Mouse (Mus musculus) midbrain, embryonic 15.5 days (tissue): ENCODE measurements around the gene Pex5l. TPM values are rescaled to one million over a fixed set of nuclear protein-coding genes. Genes with fewer than 3 reads are reported as not detected.

Source experiments
- ATAC-seq: fragments of 200-750 bp; cut with Nextera tagmentation; replicated peaks from 2 replicates; pipeline ENCODE4 v1.8.0; 2017; ENCODE audit warnings: moderate TSS enrichment
- H3K27ac ChIP-seq: fragments of 300-500 bp; sonication (generic); 2 replicates; pipeline ENCODE4 v1.5.1; 2015; ENCODE audit warnings: mild to moderate bottlenecking, inconsistent platforms
- H3K27me3 ChIP-seq: fragments of 300-500 bp; sonication (generic); replicated peaks from 2 replicates; pipeline ENCODE4 v1.6.1; 2015; ENCODE audit warnings: inconsistent platforms
- H3K36me3 ChIP-seq: fragments of 300-500 bp; sonication (generic); replicated peaks from 2 replicates; pipeline ENCODE4 v1.6.1; 2015; ENCODE audit warnings: inconsistent platforms
- H3K4me1 ChIP-seq: fragments of 300-500 bp; sonication (generic); 2 replicates; pipeline ENCODE4 v1.6.1; 2015; ENCODE audit warnings: inconsistent platforms
- H3K4me2 ChIP-seq: fragments of 300-500 bp; sonication (generic); 2 replicates; pipeline ENCODE4 v1.6.1; 2015; ENCODE audit warnings: inconsistent platforms, mild to moderate bottlenecking, moderate library complexity
- H3K4me3 ChIP-seq: fragments of 300-500 bp; sonication (generic); 2 replicates; pipeline ENCODE4 v1.5.1; 2015; ENCODE audit warnings: mild to moderate bottlenecking, inconsistent platforms
- H3K9ac ChIP-seq: fragments of 300-500 bp; sonication (generic); 2 replicates; pipeline ENCODE4 v1.6.1; 2015; ENCODE audit warnings: mild to moderate bottlenecking, inconsistent platforms
- H3K9me3 ChIP-seq: fragments of 300-500 bp; sonication (generic); 2 replicates; pipeline ENCODE4 v1.6.1; 2016; ENCODE audit warnings: inconsistent platforms
- WGBS: fragments of 180-500 bp; shearing (Covaris S2); methylation state at CpG from one replicate; pipeline ENCODE4 v1.1.7; 2015; ENCODE audit warnings: mixed read lengths; 5-methylcytosine and 5-hydroxymethylcytosine counted together
- polyA plus RNA-seq: library from polyadenylated mRNA; unstranded; fragments of >200 nt; fragmentation: Nextera tagmentation; extraction: Ambion mirVana; gene quantifications from 2 replicates; pipeline ENCODE4 v1.2.1, GENCODE M21; 2015

The Pex5l gene
- polyA plus RNA-seq, 1 experiment from 2014 or later = 1.8 TPM

- H3K4me3 ChIP-seq = no peak overlapping the region
- peaks cover 18% of the 10 kb centered on the region for H3K4me1 ChIP-seq
- no peaks in the 10 kb centered on the region for H3K9me3 ChIP-seq
- H3K4me2 ChIP-seq = no peak overlapping the region; the same call in 1 of the 2 replicates
- H3K36me3 ChIP-seq = no peaks in the 10 kb centered on the region
- 46% methylated on average over 7 of the region's 7 CpGs for WGBS
- no peak overlapping the region for H3K27ac ChIP-seq
- no peak overlapping the region for H3K9ac ChIP-seq
- no peak for ATAC-seq
- H3K27me3 ChIP-seq = no peaks in the 10 kb centered on the region
These were observed 82.6 kb downstream of the Pex5l start for GRCm38 (mm10) chr3:33060343-33060937.

DNA sequence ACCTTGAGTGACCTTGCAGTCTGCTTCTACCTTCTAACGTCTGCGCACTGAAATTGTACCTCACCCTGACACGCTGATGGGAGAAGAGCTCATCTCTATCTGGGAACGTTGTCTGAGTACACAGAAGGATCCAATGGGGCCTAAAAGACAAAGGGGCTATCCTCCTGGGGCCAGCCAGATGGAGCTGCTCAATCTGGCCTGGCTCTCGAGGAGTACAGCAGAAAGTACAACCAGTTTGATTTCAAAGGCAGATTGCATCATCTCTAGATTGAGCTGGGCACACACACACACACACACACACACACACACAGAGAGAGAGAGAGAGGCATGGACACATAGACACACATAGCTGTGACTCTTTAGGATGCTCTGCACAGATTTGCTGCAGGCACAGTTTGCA lies 94.7 kb downstream of the Pex5l start:
- Histone ChIP-seq H3K36me3 (no peaks in the 10 kb centered on the region), H3K4me3 (no peak overlapping the region), H3K4me1 (no peaks in the 10 kb centered on the region), H3K27me3 (no peaks in the 10 kb centered on the region), H3K9me3 (no peaks in the 10 kb centered on the region), H3K4me2 (no peak overlapping the region), H3K27ac (no peak overlapping the region), H3K9ac (no peak overlapping the region)
- ATAC-seq = 0 out of 2 replicates have a peak, but pooled peaks have one; percentile 29
- WGBS = 49% methylated on average over 5 of the region's 5 CpGs

GRCm38 (mm10) chr3:33044799-33045106 lies 98.3 kb downstream of the Pex5l start:
- no peak for ATAC-seq
- no peaks in the 10 kb centered on the region for H3K9me3 ChIP-seq
- H3K27me3 ChIP-seq = no peaks in the 10 kb centered on the region
- H3K36me3 ChIP-seq = no peaks in the 10 kb centered on the region
- H3K4me1 ChIP-seq = no peaks in the 10 kb centered on the region
- no peak overlapping the region for H3K4me3 ChIP-seq
- H3K4me2 ChIP-seq = no peak overlapping the region
- whole genome bisulfite sequencing = 73% methylated on average over 6 of the region's 6 CpGs
- no peak overlapping the region for H3K9ac ChIP-seq
- H3K27ac ChIP-seq = no peak overlapping the region

- Histone ChIP-seq H3K9me3 (no peaks in the 10 kb centered on the region), H3K4me2 (no peak overlapping the region), H3K4me1 (no peaks in the 10 kb centered on the region), H3K27me3 (no peaks in the 10 kb centered on the region), H3K36me3 (no peaks in the 10 kb centered on the region), H3K4me3 (no peak overlapping the region), H3K27ac (no peak overlapping the region), H3K9ac (no peak overlapping the region)
- ATAC-seq = peak; percentile 51
- 66% methylated on average over 10 of the region's 10 CpGs for WGBS
These were observed 98.9 kb downstream of the Pex5l start for GRCm38 (mm10) chr3:33043896-33044798.

DNA sequence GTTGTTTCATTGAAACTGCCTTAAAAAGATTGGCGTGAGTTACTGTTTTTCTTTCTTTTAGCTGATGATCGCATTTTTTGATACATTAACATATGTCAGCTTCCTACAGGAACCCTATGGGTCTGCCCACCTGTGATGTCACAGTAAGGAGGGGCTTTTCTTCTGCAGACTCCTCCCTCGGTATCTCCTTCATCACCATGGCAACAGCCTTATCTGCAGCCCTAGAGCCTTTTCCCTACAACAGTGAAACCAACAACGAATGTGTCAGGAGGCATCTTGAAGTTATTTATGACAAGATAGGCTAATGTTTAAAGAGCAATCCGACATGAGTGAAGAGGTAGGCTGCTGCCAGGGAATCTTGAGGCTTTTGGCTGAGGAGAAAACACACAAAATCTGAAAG lies 118.5 kb downstream of the Pex5l start:
- H3K27ac ChIP-seq = no peak overlapping the region

DNA sequence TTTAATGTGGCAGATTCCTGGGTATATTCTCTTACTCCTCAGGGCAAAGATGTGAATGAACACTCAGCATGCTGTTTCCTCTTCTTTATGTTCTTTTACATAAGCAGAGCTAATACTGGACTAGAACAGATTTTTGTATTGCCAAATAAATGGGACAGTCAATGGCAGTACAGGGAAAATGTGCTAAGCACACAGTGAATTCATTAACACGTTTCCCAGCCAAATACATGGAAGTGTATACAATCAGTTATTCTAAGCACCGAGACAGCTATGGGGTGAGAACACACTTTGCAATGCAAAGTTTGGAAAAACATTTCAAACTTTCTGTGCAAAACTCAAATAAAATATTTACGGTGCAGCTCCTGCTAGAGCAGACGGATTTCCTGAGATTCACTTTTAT lies 139.1 kb downstream of the Pex5l start:
- Histone ChIP-seq H3K36me3 (no peaks in the 10 kb centered on the region), H3K4me2 (no peak overlapping the region), H3K4me1 (no peaks in the 10 kb centered on the region), H3K4me3 (no peak overlapping the region), H3K9me3 (no peaks in the 10 kb centered on the region), H3K27ac (no peak overlapping the region), H3K9ac (no peak overlapping the region), H3K27me3 (no peaks in the 10 kb centered on the region)
- whole genome bisulfite sequencing = 89% methylated on average over 4 of the region's 4 CpGs
- no peak for ATAC-seq

More for the DNA sequence above, 118.5 kb downstream of the Pex5l start:
- Histone ChIP-seq H3K4me3 (no peak overlapping the region), H3K4me1 (no peaks in the 10 kb centered on the region; the same call in 1 of the 2 replicates), H3K9me3 (no peaks in the 10 kb centered on the region), H3K36me3 (no peaks in the 10 kb centered on the region), H3K27me3 (no peaks in the 10 kb centered on the region), H3K4me2 (no peak overlapping the region), H3K9ac (no peak overlapping the region)
- peak; percentile 95 for ATAC-seq
- 62% methylated on average over 5 of the region's 5 CpGs for WGBS

GRCm38 (mm10) chr3:33001769-33002168 lies 141.3 kb downstream of the Pex5l start:
- H3K9me3 ChIP-seq = no peaks in the 10 kb centered on the region
- H3K27ac ChIP-seq = no peak overlapping the region
- no peaks in the 10 kb centered on the region for H3K27me3 ChIP-seq
- peak; percentile 54 for ATAC-seq
- 67% methylated on average over 3 of the region's 3 CpGs for WGBS
- no peaks in the 10 kb centered on the region for H3K36me3 ChIP-seq
- no peak overlapping the region for H3K4me2 ChIP-seq
- H3K4me1 ChIP-seq = no peaks in the 10 kb centered on the region
- no peak overlapping the region for H3K9ac ChIP-seq
- no peak overlapping the region for H3K4me3 ChIP-seq

- ATAC-seq = no peak
- WGBS = 90% methylated on average over 8 of the region's 8 CpGs
- Histone ChIP-seq H3K27ac (no peak overlapping the region), H3K4me3 (no peak overlapping the region), H3K27me3 (no peaks in the 10 kb centered on the region), H3K9ac (no peak overlapping the region), H3K4me2 (no peak overlapping the region), H3K4me1 (no peaks in the 10 kb centered on the region), H3K36me3 (no peaks in the 10 kb centered on the region), H3K9me3 (no peaks in the 10 kb centered on the region)
These were observed 142.5 kb downstream of the Pex5l start for GRCm38 (mm10) chr3:33000383-33001015.

DNA sequence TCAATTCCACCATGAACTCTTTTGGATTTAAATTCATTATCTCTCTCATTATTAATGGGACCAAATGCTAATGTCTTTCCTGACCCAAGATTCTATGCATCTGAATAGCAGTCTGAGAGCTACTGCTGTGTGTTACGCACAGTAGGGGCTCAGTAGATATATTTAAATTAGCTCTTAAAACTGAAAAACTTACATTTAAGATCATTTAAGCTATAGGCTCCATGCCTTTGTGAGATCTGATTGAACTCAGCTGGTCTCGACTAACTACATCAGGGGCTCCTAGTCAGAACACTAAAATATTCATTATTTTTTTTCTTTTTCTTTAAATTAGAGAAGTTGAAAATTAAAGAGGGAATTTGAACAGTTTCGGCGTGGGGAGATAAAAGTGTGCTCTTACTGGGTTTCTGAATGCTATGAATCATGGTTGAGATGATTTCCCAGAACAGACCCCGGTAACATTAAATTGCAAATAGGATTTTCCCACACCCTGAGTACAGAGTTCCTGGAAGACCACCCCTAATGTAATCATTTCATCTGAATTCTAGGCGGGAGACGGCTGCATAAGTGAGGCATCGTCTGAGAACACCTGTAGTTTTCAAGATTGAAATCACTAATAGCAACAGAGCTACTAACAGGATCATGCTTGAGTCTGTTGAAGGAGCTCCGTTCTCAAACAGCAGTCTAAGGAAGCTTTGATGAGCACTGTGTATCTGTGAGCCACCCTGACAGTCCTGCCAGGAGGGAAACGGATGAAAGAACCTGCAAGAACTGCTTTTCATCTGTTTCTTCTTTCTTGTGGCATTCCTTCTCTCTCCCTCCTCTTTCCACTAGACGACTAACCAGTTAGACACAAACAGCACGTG lies 151.1 kb downstream of the Pex5l start:
- WGBS = 54% methylated on average over 12 of the region's 12 CpGs
- Histone ChIP-seq H3K4me2 (no peak overlapping the region), H3K36me3 (no peaks in the 10 kb centered on the region), H3K4me3 (no peak overlapping the region), H3K4me1 (no peaks in the 10 kb centered on the region), H3K27me3 (no peaks in the 10 kb centered on the region), H3K9ac (no peak overlapping the region), H3K9me3 (no peaks in the 10 kb centered on the region), H3K27ac (no peak overlapping the region)
- ATAC-seq = peak; percentile 87

GRCm38 (mm10) chr3:32987806-32988205 lies 155.2 kb downstream of the Pex5l start:
- no peak overlapping the region for H3K27ac ChIP-seq
- no peaks in the 10 kb centered on the region for H3K9me3 ChIP-seq
- no peak overlapping the region for H3K4me3 ChIP-seq
- no peak overlapping the region for H3K4me2 ChIP-seq
- WGBS = 83% methylated on average over 5 of the region's 5 CpGs
- no peak for ATAC-seq
- no peaks in the 10 kb centered on the region for H3K4me1 ChIP-seq
- no peaks in the 10 kb centered on the region for H3K36me3 ChIP-seq
- H3K9ac ChIP-seq = no peak overlapping the region
- no peaks in the 10 kb centered on the region for H3K27me3 ChIP-seq

DNA sequence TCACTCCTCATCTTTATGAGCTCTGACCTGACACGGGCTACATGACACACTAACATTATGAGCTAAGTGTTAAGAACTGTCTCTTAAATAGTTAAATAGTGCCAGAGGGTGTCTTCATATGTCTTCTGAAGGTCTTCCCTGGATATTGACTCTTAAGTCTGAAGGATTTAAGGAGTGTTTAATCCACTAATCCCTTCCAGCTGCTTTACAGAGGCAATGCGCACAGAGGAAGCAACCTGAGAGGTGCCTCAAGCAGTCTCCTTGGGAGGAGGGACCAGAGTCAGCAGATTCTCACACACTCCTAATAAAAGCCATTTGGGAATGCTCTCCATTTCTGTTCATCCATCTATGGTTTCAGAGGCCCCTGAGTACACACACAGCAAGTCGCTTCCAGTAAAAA lies 157.9 kb downstream of the Pex5l start:
- peak; percentile 70; the same call in 1 of the 2 replicates for ATAC-seq
- no peaks in the 10 kb centered on the region for H3K4me1 ChIP-seq

GRCm38 (mm10) chr3:32979981-32980380 lies 163.1 kb downstream of the Pex5l start:
- no peak for ATAC-seq
- 67% methylated on average over 4 of the region's 4 CpGs for WGBS
- no peak overlapping the region for H3K27ac ChIP-seq

More for the DNA sequence above, 157.9 kb downstream of the Pex5l start:
- Histone ChIP-seq H3K27me3 (no peaks in the 10 kb centered on the region), H3K9ac (no peak overlapping the region), H3K4me2 (no peak overlapping the region), H3K4me3 (no peak overlapping the region), H3K36me3 (no peaks in the 10 kb centered on the region), H3K27ac (no peak overlapping the region), H3K9me3 (no peaks in the 10 kb centered on the region)
- WGBS = 54% methylated on average over 3 of the region's 3 CpGs

More at GRCm38 (mm10) chr3:32979981-32980380, 163.1 kb downstream of the Pex5l start:
- Histone ChIP-seq H3K9me3 (no peaks in the 10 kb centered on the region), H3K36me3 (no peaks in the 10 kb centered on the region), H3K4me2 (no peak overlapping the region), H3K4me1 (no peaks in the 10 kb centered on the region), H3K4me3 (no peak overlapping the region), H3K9ac (no peak overlapping the region), H3K27me3 (no peaks in the 10 kb centered on the region)
